Mouse (Mus musculus) c-Kit-positive CD71-positive TER-119-positive erythroid progenitor cells, embryonic 14.5 days (primary cell): ENCODE measurements around the gene Zfp207.
"Not testable (repeated sequence)": the region's sequence is repeated elsewhere in the genome, so short reads cannot be mapped to it uniquely, and the experiment has no call there.

Experiments
- DNase-seq: peaks from one replicate; pipeline ENCODE4 v3.0.0-alpha.2; 2013; ENCODE audit warnings: low spot score

The Zfp207 gene

DNA sequence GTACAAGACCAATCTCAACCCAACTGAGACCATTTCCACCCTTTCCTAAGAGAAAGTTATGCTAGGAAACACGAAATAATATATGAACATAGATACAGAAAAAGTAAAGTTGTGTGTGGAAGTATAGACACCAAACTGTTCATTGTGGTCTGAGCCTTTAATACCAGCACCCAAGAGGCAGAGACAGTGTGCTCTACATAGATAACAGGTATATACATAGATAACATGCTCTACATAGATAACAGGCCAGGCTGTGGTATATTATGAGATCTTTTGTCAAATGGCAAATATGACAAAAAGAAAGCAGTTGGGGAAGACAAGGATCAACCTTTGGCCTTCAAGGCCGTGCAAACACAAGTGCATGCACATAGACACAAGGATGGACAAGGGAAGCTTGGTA is 27.3 kb downstream of the Zfp207 start:
- no peak for DNase-seq

DNA sequence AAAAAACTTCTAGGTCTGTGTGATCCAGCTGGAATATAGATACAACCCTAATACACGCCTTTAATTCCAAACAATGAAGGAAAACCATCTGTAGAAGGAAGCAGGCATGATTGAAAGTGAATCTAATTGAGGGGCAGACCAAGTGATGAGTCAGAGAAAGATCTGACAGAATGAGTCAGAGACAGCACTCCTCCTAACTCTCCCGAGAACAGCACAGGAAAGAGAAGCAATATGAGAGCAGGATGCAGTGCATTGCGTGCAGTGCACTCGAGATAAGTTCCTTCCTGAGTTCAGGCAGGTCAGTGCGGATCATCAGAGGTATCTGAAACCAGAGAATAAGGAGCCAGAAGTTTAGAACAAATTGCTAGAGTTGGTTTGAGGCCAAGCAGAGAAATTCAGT is 34.0 kb downstream of the Zfp207 start:
- DNase-seq: no peak

DNA sequence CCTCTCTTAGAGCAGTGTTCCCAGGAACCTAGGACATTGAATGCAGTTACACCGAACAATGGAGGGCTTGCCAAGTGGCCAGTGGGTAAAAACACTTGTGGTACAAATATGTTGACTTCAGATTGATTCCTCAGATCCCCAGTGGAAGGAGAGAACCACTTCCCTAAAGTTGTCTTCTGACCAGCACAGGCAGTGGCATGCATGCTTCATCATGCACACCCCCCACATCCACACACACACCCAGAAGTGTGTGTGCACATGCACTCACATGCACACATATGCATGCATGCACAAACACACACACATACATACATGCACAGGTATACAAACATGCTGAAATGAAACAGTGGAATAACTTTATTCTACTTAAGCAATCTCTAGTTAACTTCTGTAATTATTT is 36.7 kb downstream of the Zfp207 start:
- no peak for DNase-seq

DNA sequence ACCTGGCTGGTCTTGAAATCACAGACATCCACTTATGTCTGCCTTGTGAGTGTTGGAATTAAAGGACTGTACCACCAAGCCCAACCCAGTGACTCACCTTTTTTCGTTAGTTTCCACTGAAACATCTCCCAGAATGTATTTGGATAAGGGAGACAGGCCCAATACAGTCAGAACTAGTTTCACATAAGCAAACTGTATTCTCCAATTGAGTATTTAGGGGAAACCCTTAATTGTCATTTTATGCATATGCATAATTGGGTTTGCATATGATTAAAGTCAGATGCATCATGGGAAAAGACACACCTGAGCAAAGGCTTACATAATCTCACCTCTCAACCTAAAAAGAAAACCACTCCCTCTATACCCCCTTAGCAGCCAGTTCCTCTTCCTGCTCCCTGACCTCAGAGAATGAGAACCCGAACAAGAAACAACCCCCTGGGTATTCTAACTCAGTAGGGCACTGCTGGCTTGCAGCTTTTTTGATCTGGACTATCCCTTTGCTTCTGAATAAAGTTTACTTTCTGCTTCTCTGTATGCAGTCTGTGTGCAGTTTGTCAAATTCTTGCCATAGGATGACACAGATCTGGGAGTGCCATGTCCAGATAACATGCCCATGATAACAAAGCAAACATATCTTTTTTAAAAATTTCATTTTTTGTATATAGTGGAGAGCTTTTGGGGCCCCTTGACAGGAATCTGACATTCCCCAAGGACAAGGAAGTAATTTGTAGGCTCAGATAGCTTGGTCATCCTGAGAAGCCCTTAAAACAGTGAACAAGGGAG is 37.3 kb downstream of the Zfp207 start:
- DNase-seq: no peak

DNA sequence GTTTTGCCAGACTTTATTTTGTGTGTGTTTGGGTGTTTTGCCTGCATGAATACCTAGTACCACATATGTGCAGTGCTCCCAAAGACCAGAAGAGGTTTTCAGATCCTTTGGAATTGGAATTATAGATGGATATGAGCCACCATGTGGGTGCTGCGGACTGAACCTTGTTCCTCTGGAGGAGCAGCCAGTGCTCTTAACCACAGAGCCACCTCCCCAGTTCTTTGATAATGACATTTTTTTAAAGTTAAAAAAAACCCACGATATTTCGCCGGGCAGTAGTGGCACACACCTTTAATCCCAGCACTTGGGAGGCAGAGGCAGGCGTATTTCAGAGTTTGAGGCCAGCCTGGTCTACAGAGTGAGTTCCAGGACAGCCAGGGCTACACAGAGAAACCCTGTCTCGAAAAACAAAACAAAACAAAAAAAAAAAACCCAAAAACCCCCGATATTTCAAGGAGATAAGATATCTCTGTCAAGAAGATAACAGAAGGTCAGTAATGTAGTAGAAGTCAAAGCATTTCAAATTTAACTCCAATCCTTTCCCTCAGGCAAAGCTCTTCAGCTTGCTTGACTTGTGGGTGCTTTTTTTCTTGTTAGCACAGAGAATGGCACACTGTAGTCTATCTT is 38.5 kb downstream of the Zfp207 start:
- DNase-seq: no peak

DNA sequence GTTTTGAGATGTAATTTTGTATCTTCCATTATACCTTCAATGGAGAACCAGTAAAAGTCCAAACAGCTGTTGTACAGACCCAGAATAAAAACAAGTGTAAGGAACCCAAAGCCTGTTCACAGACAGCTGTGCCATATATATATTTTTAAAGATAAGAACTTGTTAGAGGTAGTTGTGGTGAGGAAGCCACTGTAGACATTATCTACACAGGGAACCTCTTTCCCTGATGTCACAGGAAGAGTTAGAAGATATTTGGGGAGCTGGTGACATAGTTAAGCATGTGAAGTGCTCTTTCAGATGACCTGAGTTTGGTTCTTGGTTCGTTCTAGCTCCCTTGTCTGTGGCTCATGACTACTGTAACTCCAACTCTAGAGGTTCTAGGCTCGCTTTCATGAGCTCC is 41.6 kb downstream of the Zfp207 start:
- DNase-seq: no peak

DNA sequence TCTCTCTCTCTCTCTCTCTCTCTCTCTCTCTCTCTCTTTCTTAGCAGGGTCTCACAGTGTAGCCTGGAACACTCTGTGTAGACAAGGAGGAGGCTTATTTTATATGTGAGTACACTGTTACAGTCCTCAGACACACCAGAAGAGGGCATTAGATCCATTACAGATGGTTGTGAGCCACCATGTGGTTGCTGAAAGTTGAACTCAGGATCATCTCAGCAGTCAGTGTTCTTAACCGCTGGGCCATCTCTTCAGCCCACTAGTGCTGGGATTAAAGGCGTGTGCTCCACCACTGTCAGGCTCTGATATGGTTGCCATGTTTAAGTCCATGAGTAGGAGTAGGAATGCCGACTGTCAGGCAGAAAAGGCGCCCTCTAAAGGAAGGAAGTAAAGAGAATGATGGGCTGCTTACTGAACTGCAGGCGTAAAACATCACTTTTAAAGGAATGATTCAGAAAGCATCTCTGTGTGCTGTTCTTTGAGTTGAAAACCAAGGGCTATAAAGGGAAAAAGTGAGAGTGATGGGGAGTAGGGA is 42.2 kb downstream of the Zfp207 start:
- DNase-seq: no peak

DNA sequence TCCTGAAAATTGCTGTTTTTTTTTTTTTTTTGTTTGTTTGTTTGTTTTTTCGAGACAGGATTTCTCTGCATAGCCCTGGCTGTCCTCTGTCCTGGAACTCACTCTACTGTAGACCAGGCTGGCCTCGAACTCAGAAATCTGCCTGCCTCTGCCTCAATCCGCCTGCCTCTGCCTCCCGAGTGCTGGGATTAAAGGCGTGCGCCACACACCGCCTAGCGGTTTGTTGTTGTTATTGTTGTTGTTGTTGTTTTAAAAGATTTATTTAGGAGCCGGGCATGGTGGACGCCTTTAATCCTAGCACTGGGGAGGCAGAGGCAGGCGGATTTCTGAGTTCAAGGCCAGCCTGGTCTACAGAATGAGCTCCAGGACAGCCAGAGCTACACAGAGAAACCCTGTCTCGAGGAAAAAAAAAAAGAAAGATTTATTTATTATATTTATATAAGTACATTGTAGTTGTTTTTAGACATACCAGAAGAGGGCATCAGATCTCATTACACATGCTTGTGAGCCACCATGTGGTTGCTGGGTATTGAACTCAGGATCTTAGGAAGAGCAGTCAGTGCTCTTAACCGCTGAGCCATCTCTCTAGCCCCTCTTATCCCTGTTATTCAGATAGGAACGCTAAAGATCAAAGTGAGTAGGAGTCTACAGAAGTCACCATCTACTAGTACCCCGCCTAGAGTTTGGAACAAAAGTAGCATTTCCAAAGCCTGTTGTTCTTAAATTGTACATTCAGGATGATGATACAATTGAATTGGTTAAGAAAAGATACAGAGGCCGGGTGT is 43.1 kb downstream of the Zfp207 start:
- not testable (repeated sequence) for DNase-seq

DNA sequence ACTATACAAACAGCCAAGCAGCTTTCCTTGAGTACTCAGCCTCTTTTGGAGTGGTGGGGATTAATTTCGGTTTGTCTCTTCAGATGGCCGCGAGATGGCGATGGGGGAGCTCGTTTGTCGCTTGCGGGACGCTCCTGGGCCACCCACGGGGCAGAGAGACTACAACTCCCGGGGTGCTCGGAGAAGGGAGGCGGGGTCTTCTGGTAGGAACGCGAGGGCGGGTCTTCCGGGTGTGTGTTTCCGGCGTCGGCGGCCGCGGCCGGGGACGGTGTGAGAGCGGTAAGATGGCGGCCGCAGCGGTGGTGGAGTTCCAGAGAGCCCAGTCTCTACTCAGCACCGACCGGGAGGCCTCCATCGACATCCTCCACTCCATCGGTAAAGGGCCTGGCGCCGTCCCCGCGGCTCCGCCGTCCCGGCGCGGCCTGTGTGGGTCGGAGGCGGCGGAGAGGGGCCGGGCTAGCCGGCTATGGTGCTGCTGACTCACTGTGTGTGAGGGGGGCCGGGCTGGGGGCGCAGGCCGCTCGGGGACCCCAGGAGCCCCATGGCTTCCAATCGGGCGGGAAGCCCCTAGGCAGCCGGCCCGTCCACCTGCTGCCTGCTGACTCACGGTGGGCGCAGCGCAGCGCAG is 45.4 kb downstream of the Zfp207 start, which contains the start of gene Psmd11:
Psmd11 (plus strand) TSS at position 235 of the 628 bp plus-strand sequence.
- peak; percentile 94 for DNase-seq

DNA sequence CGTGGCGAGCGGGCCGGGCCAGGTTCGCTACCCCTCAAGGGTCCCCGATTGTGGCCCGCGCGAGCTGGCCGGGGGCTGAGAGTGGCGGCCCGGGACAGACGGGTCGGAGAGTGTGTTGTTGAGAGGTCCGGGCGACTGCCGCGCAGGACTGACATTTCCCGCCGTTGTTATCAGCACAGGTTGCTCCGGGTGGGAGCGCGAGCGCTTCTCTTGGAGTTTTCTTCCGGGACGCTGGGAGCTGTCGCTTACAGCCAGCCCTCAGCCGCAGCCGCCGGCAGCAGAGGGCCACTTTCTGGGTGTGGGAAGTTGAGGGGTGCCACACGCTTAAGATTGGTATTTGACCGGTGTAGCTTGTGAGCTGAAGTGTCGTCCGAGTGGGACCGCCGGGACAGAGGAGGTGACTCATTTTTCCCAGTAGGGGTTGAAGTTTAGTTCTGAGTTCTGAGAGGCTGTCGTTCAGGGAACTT is 46.0 kb downstream of the Zfp207 start:
- peak; percentile 59 for DNase-seq

DNA sequence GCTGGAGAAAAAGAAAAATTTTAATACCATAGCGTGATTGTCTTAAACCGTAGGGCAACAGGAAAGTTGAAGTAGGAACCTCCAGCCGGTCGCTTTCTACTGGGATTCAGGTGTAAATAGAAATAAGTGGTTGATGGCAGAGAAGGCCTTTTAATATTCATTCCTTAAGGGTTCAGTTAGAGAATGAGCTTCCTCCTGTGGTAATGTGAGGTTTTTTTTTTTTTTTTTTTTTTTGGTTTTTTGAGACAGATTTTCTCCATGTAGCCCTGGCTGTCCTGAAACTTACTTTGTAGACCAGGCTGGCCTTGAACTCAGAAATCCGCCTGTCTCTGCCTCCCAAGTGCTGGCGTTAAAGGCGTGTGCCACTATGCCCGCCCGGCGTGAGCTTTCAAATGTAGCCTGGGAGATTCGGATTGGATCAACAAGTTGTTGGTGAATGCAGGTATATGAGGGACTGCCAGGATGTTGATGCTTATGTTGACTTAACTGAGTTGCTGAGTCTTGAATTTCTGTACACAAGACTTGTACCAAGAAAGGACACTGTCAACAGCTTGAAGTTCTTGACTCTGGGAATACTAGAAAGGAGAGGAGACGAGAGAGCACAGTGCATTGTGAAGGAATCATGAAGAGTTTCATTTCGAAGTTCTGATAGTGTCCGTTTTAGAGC is 46.6 kb downstream of the Zfp207 start:
- DNase-seq: no peak

DNA sequence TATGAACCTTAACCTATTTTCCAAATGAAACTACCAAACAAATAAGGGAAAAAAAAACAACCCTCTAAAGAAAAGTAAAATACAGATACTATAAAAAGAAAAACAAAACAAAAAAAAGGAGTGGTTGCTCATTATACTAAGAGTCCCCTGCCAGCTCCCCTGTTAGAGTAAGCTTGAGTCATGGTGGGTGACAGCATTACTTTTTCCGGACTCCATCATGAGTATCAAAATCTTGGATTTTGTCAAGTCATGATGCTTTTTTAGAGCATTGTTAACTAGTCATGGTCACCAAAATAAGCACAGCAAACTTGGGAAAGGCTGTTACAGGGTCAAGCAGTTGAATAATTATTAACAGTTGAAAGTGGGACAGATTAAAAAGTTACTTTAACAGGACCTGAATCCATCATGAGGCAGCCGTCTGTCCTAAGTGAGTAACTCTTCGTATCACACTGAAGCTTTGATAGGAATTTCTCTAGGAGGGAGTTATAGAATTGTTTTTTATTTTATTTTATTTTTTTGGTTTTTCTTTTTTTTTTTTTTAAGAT is 47.4 kb downstream of the Zfp207 start:
- DNase-seq: no peak

DNA sequence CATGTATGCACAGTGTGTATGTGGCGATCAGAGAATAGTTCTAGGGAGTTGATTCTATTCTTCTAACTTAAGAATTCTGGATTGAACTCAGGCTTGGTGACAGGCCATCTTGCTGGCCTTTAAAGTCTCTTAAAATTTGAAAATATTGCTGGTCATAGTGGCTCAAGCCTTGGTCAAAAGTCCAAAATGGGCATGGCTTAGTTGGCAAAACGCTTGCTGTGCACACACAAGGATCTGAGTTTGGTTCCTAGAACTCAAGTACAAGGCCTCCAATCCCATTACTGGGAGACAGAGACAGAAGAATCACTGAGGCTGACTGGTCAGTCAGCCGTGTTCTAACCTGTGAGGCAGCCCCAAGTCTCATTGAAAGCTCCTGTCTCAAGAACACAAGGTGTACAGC is 63.8 kb downstream of the Zfp207 start:
- DNase-seq: no peak

DNA sequence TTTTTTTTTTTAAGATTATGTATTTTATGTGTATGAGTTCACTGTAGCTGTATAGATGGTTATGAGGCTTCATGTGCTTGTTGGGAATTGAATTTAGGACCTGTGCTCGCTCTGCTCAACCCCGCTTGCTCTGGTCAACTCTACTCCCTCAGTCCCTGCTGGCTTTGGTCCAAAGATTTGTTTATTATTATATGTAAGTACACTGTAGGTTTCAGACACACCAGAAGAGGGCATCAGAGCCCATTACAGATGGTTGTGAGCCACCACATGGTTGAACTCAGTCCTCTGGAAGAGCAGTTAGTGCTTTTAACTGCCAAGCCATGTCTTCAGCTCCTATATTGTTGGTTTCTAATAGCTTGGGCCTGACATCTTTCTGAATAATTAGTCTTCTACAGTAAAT is 66.8 kb downstream of the Zfp207 start:
- no peak for DNase-seq

DNA sequence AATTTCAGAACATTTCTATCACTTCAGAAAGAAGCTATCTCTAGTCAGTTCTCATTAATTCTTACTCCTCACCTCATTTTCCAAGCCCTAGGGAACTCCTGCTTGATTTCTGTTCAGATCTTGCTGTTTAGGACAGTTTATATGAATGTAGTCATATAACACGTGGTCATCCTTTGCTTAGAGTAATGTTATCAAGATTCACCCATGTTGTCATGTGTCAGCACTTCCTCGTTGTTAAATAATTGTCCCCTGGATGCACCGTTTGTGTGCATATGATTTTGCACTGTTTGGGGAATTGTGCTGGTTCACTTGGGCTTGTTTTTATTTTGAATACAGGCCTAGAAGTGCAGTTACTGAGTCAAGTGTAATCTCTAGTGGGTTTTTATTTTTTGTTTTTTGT is 69.2 kb downstream of the Zfp207 start:
- DNase-seq: no peak

DNA sequence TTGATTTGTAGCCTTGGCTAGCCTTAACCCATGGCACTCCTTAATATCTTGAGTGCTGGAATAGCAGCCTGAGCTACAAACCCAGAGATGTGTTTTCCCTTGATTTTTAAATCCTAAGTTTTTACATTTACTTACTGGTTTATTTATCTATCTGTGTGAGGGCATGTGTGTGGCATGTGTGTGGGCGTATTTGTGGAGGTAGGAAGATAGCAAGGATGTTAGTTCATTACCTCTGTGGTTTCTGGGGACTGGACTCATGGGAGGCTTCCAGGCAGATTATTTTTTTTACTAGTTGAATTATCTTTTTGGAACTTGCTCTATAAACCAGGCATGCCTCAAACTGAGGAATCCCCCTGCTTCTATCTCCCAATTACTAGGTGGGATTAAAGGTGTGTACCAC is 70.1 kb downstream of the Zfp207 start:
- DNase-seq: no peak
